Mouse (Mus musculus) lung, embryonic 16.5 days (tissue): ENCODE results near the gene Snrnp40. TPM values are rescaled to one million over a fixed set of nuclear protein-coding genes. Genes with fewer than 3 reads are reported as not detected.

Source experiments
- ATAC-seq: fragments of 200-750 bp; cut with Nextera tagmentation; 2 replicates; pipeline ENCODE4 v1.8.0; 2017; ENCODE audit warnings: low read depth, mild to moderate bottlenecking, moderate library complexity
- H3K27ac ChIP-seq: fragments of 300-500 bp; sonication (generic); 2 replicates; pipeline ENCODE4 v1.5.1; 2014; ENCODE audit warnings: mild to moderate bottlenecking, control low read depth, low read length
- H3K27me3 ChIP-seq: fragments of 300-500 bp; sonication (generic); 2 replicates; pipeline ENCODE4 v1.6.1; 2014; ENCODE audit warnings: low read depth, low read length, mixed read lengths; ENCODE audit not compliant: control insufficient read depth, insufficient read depth
- H3K36me3 ChIP-seq: fragments of 300-500 bp; sonication (generic); 2 replicates; pipeline ENCODE4 v1.6.1; 2014; ENCODE audit warnings: low read length; ENCODE audit not compliant: control insufficient read depth, insufficient read depth
- H3K4me1 ChIP-seq: fragments of 300-500 bp; sonication (generic); replicated peaks from 2 replicates; pipeline ENCODE4 v1.6.1; 2014; ENCODE audit warnings: low read length, mixed read lengths; ENCODE audit not compliant: control insufficient read depth, insufficient read depth
- H3K4me2 ChIP-seq: fragments of 300-500 bp; sonication (generic); 2 replicates; pipeline ENCODE4 v1.6.1; 2014; ENCODE audit warnings: low read depth, low read length, control low read depth
- H3K4me3 ChIP-seq: fragments of 300-500 bp; sonication (generic); 2 replicates; pipeline ENCODE4 v1.5.1; 2014; ENCODE audit warnings: mild to moderate bottlenecking, low read length, control low read depth
- H3K9ac ChIP-seq: fragments of 300-500 bp; sonication (generic); 2 replicates; pipeline ENCODE4 v1.6.1; 2014; ENCODE audit warnings: low read length, control low read depth
- H3K9me3 ChIP-seq: fragments of 300-500 bp; sonication (generic); 2 replicates; pipeline ENCODE4 v1.6.1; 2016; ENCODE audit warnings: low read length; ENCODE audit not compliant: control insufficient read depth
- WGBS: fragments of 180-500 bp; shearing (Covaris S2); extraction: QIAGEN DNeasy Blood & Tissue Kit; methylation state at CpG from one replicate; pipeline ENCODE4 v1.1.7; 2014; 5-methylcytosine and 5-hydroxymethylcytosine counted together
- polyA plus RNA-seq: library from polyadenylated mRNA; unstranded; fragments of >200 nt; fragmentation: Nextera tagmentation; extraction: Ambion mirVana; gene quantifications from 2 replicates; pipeline ENCODE4 v1.2.1, GENCODE M21; 2015

The Snrnp40 gene
- polyA plus RNA-seq, 1 experiment from 2014 or later: 138 TPM

GRCm38 (mm10) chr4:130323165-130323564 lies 36.8 kb upstream of the Snrnp40 start:
- 41% methylated on average over 1 of the region's 1 CpGs for WGBS
- H3K27me3 ChIP-seq: no peaks in the 10 kb centered on the region
- no peak overlapping the region for H3K4me2 ChIP-seq
- H3K9ac ChIP-seq: no peak overlapping the region
- no peak overlapping the region for H3K4me3 ChIP-seq
- H3K27ac ChIP-seq: no peak overlapping the region
- no peaks in the 10 kb centered on the region for H3K4me1 ChIP-seq
- ATAC-seq: no peak
- peaks cover 21% of the 10 kb centered on the region for H3K36me3 ChIP-seq
- no peaks in the 10 kb centered on the region for H3K9me3 ChIP-seq

- no peaks in the 10 kb centered on the region for H3K9me3 ChIP-seq
- peak; percentile 23; the same call in 1 of the 2 replicates for ATAC-seq
- WGBS: 45% methylated on average over 5 of the region's 5 CpGs
- no peaks in the 10 kb centered on the region for H3K27me3 ChIP-seq
- no peak overlapping the region for H3K27ac ChIP-seq
- H3K36me3 ChIP-seq: peaks cover 21% of the 10 kb centered on the region
- no peak overlapping the region for H3K4me2 ChIP-seq
- H3K4me1 ChIP-seq: no peaks in the 10 kb centered on the region
- no peak overlapping the region for H3K4me3 ChIP-seq
- H3K9ac ChIP-seq: no peak overlapping the region
These were observed 36.3 kb upstream of the Snrnp40 start for GRCm38 (mm10) chr4:130323607-130324006.

- no peaks in the 10 kb centered on the region for H3K4me1 ChIP-seq
- no peak overlapping the region for H3K4me3 ChIP-seq
- H3K9ac ChIP-seq: no peak overlapping the region
- no peak overlapping the region for H3K4me2 ChIP-seq
- H3K9me3 ChIP-seq: no peaks in the 10 kb centered on the region
- no peaks in the 10 kb centered on the region for H3K27me3 ChIP-seq
- no peak overlapping the region for H3K27ac ChIP-seq
- ATAC-seq: no peak
- peaks cover 18% of the 10 kb centered on the region; the same call in 1 of the 2 replicates for H3K36me3 ChIP-seq
- WGBS: 97% methylated on average over 2 of the region's 2 CpGs
These were observed 34.5 kb upstream of the Snrnp40 start for GRCm38 (mm10) chr4:130325446-130325845.

- Histone ChIP-seq H3K9ac (no peak overlapping the region), H3K27ac (no peak overlapping the region), H3K4me1 (no peaks in the 10 kb centered on the region), H3K9me3 (no peaks in the 10 kb centered on the region), H3K4me2 (no peak overlapping the region), H3K4me3 (no peak overlapping the region), H3K27me3 (no peaks in the 10 kb centered on the region), H3K36me3 (peaks cover 14% of the 10 kb centered on the region; the same call in 1 of the 2 replicates)
- no peak for ATAC-seq
- 87% methylated on average over 9 of the region's 9 CpGs for WGBS
These were observed 32.6 kb upstream of the Snrnp40 start for GRCm38 (mm10) chr4:130327366-130327765.

GRCm38 (mm10) chr4:130335867-130336266 lies 24.1 kb upstream of the Snrnp40 start:
- no peak overlapping the region for H3K27ac ChIP-seq
- H3K27me3 ChIP-seq: no peaks in the 10 kb centered on the region
- no peak overlapping the region for H3K4me3 ChIP-seq
- H3K9ac ChIP-seq: no peak overlapping the region
- 62% methylated on average over 5 of the region's 5 CpGs for WGBS
- no peak for ATAC-seq
- no peaks in the 10 kb centered on the region for H3K9me3 ChIP-seq
- no peak overlapping the region for H3K4me2 ChIP-seq
- peaks cover 14% of the 10 kb centered on the region for H3K36me3 ChIP-seq
- no peaks in the 10 kb centered on the region for H3K4me1 ChIP-seq

GRCm38 (mm10) chr4:130341691-130342090 lies 18.2 kb upstream of the Snrnp40 start:
- no peak overlapping the region for H3K4me2 ChIP-seq
- H3K36me3 ChIP-seq: peaks cover 13% of the 10 kb centered on the region
- no peaks in the 10 kb centered on the region for H3K9me3 ChIP-seq
- WGBS: 24% methylated on average over 4 of the region's 4 CpGs
- H3K9ac ChIP-seq: no peak overlapping the region
- H3K4me1 ChIP-seq: no peaks in the 10 kb centered on the region
- H3K4me3 ChIP-seq: no peak overlapping the region
- H3K27ac ChIP-seq: no peak overlapping the region
- ATAC-seq: no peak; the same call in 1 of the 2 replicates
- no peaks in the 10 kb centered on the region for H3K27me3 ChIP-seq

GRCm38 (mm10) chr4:130349666-130350065 lies 10.3 kb upstream of the Snrnp40 start:
- WGBS: 92% methylated on average over 6 of the region's 6 CpGs
- Histone ChIP-seq H3K36me3 (peaks cover 20% of the 10 kb centered on the region), H3K4me3 (no peak overlapping the region), H3K9me3 (no peaks in the 10 kb centered on the region), H3K4me1 (no peaks in the 10 kb centered on the region), H3K27me3 (no peaks in the 10 kb centered on the region), H3K4me2 (no peak overlapping the region), H3K9ac (no peak overlapping the region), H3K27ac (no peak overlapping the region)
- ATAC-seq: no peak

- no peak overlapping the region for H3K9ac ChIP-seq
- H3K27ac ChIP-seq: no peak overlapping the region
- H3K36me3 ChIP-seq: peaks cover 20% of the 10 kb centered on the region
- H3K27me3 ChIP-seq: no peaks in the 10 kb centered on the region
- ATAC-seq: no peak
- no peak overlapping the region for H3K4me2 ChIP-seq
- no peaks in the 10 kb centered on the region for H3K9me3 ChIP-seq
- WGBS: 81% methylated on average over 16 of the region's 16 CpGs
- no peaks in the 10 kb centered on the region for H3K4me1 ChIP-seq
- H3K4me3 ChIP-seq: no peak overlapping the region
These were observed 9.1 kb upstream of the Snrnp40 start for GRCm38 (mm10) chr4:130350690-130351422.

GRCm38 (mm10) chr4:130352588-130352987 lies 7.3 kb upstream of the Snrnp40 start:
- Histone ChIP-seq H3K4me1 (no peaks in the 10 kb centered on the region), H3K27ac (no peak overlapping the region), H3K9ac (no peak overlapping the region), H3K4me2 (no peak overlapping the region), H3K9me3 (0 out of 2 replicates have a peak, but pooled peaks cover 2% of the 10 kb centered on the region), H3K36me3 (peaks cover 22% of the 10 kb centered on the region), H3K4me3 (no peak overlapping the region), H3K27me3 (no peaks in the 10 kb centered on the region)
- 83% methylated on average over 7 of the region's 7 CpGs for WGBS
- no peak for ATAC-seq
